Mouse (Mus musculus): ENCODE data around the gene Prl3c1.
"Not testable (repeated sequence)": the region's sequence is repeated elsewhere in the genome, so short reads cannot be mapped to it uniquely, and the experiment has no call there.

Gene Prl3c1

GRCm38 (mm10) chr13:27196359-27196758 is at the start of gene Prl3c1:
TSS of gene Prl3c1 (plus strand) at chr13:27196659.
- DNase-seq = no peak

DNA sequence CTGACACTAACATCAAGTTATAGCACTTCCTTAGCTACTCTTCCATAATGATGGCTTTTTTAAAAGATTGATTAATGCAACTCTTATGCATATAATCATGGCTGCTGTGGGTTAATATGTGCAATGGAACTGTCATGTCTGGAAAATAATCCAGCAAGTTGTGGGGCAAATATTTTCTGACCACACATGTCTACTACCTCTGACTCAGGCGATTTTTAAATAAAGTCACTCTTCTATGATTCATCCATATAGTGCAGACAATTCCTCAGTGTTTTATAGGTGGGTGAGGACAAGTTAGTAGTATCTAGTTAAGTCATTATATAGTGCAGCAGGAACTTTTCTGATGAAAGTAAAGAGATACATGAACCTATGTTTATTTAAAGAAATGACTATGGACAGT is 48.2 kb upstream of the Prl3c1 start:
- no peak for DNase-seq

GRCm38 (mm10) chr13:27156490-27156889 is 40.0 kb upstream of the Prl3c1 start, which contains the start of gene Prl3d3:
TSS of gene Prl3d3 (plus strand) at chr13:27156790.
- DNase-seq = not testable (repeated sequence)

GRCm38 (mm10) chr13:27241547-27241946 is 45.1 kb downstream of the Prl3c1 start, which contains the start of gene Prl3b1:
TSS of gene Prl3b1 (plus strand) at chr13:27241847.
- DNase-seq = no peak
